Mouse (Mus musculus): ENCODE measurements around the gene Armc7. TPM values are rescaled to one million over a fixed set of nuclear protein-coding genes. Genes with fewer than 3 reads are reported as not detected.

Armc7 gene
- total and polyA plus RNA-seq, 3 experiments = 7.5 to 12.5 (median 8.7) TPM

GRCm38 (mm10) chr11:115491356-115492083 lies 16.1 kb downstream of the Armc7 start, which contains the start of gene Nt5c:
Gene Nt5c, minus strand, starts transcription at chr11:115491862.
- peak within 1 kb of the TSS; percentile 59 for H3K9ac ChIP-seq (ENCODE audit: insufficient read depth, low read depth)
- DNase-seq (ENCODE audit: extremely low read depth) = peak; percentile 90

GRCm38 (mm10) chr11:115492387-115492786 lies 16.9 kb downstream of the Armc7 start:
- peak overlapping the region; percentile 69 to 89 (median 79) for H3K4me3 ChIP-seq (replicated peaks in 1 of 3; ENCODE audit: low read depth in 2 of 3, low read length in 2 of 3, poor library complexity in 1 of 3)
- in situ Hi-C loops (cut with MboI; ENCODE audit: low pct_ligation_motif_present, low pct_unique_long_range_greater_than_20kb, low sequenced_read_pairs) (loop anchor here (5.0 kb wide), 1 partner anchor 320 kb away; the partner anchor contains the start of genes Caskin2 and Tsen54), dilution Hi-C loops (cut with MboI; ENCODE audit: extremely low pct_ligation_motif_present, extremely low pct_unique_long_range_greater_than_20kb, low sequenced_read_pairs) (no loop called here)
- TF ChIP-seq MYC (IDR thresholded peaks at IDR 0.05; ENCODE audit: low read depth, low read length) = no peak
- TF ChIP-seq MAZ (IDR thresholded peaks at IDR 0.05; ENCODE audit: low read depth, low read length) = no peak
- TF ChIP-seq CHD1 (IDR thresholded peaks at IDR 0.05; ENCODE audit: low read depth, low read length) = no peak
- TF ChIP-seq EP300 (IDR thresholded peaks at IDR 0.05; ENCODE audit: low read length) = no peak
- no peak for TF ChIP-seq GABPA (IDR thresholded peaks at IDR 0.05; ENCODE audit: insufficient replicate concordance, low read depth, low read length)
- no peak for TF ChIP-seq USF2 (conservative IDR thresholded peaks at IDR 0.05; ENCODE audit: low read depth, low read length)
- H3K4me1 ChIP-seq (ENCODE audit: control insufficient read depth in 1 of 2, insufficient read depth in 2 of 2) = peaks cover 4 to 24% of the 10 kb centered on the region in 2 experiments; a peak in 2 of 4 replicates
- peaks cover 5% of the 10 kb centered on the region; the same call in 1 of the 2 replicates for H3K79me2 ChIP-seq (replicated peaks; ENCODE audit: control insufficient read depth, extremely low read depth, insufficient read depth, poor library complexity, severe bottlenecking)
- H3K9ac ChIP-seq (ENCODE audit: insufficient read depth, low read depth) = peak overlapping the region; percentile 45
- H3K27me3 ChIP-seq (replicated peaks) = no peaks in the 10 kb centered on the region
- peak overlapping the region; percentile 52 for H3K4me2 ChIP-seq (ENCODE audit: insufficient read depth, low read depth, poor library complexity, severe bottlenecking)
- H3K36me3 ChIP-seq (replicated peaks in 1 of 2; ENCODE audit: control insufficient read depth in 1 of 2, insufficient read depth in 1 of 2, low read length in 1 of 2) = peaks cover 30 to 43% of the 10 kb centered on the region in 2 experiments
- DNase-seq (ENCODE audit: extremely low read depth) = no peak
- H3K9me3 ChIP-seq (replicated peaks; ENCODE audit: low read length) = no peaks in the 10 kb centered on the region
- no peak overlapping the region for H3K27ac ChIP-seq (ENCODE audit: insufficient read depth, low read depth)

More at GRCm38 (mm10) chr11:115491356-115492083, 16.1 kb downstream of the Armc7 start, which contains the start of gene Nt5c:
- in situ Hi-C loops (cut with MboI; ENCODE audit: low pct_ligation_motif_present, low pct_unique_long_range_greater_than_20kb, low sequenced_read_pairs) = loop anchor here (5.0 kb wide), 1 partner anchor 321 kb away; the partner anchor contains the start of genes Caskin2 and Tsen54
- Histone ChIP-seq H3K27ac (ENCODE audit: insufficient read depth, low read depth) (peak within 1 kb of the TSS; percentile 26), H3K4me3 (replicated peaks in 1 of 3; ENCODE audit: low read depth in 2 of 3, low read length in 2 of 3, poor library complexity in 1 of 3) (peak within 1 kb of the TSS; percentile 69 to 89 (median 79)), H3K27me3 (replicated peaks) (no peaks in the 10 kb centered on the region), H3K9me3 (replicated peaks; ENCODE audit: low read length) (no peaks in the 10 kb centered on the region), H3K4me1 (ENCODE audit: control insufficient read depth in 1 of 2, insufficient read depth in 2 of 2) (peaks cover 4 to 24% of the 10 kb centered on the region in 2 experiments; a peak in 2 of 4 replicates), H3K79me2 (replicated peaks; ENCODE audit: control insufficient read depth, extremely low read depth, insufficient read depth, poor library complexity, severe bottlenecking) (peaks cover 5% of the 10 kb centered on the region; the same call in 1 of the 2 replicates), H3K4me2 (ENCODE audit: insufficient read depth, low read depth, poor library complexity, severe bottlenecking) (peak within 1 kb of the TSS; percentile 84), H3K36me3 (replicated peaks in 1 of 2; ENCODE audit: control insufficient read depth in 1 of 2, insufficient read depth in 1 of 2, low read length in 1 of 2) (peaks cover 27 to 40% of the 10 kb centered on the region in 2 experiments)
- dilution Hi-C loops (cut with MboI; ENCODE audit: extremely low pct_ligation_motif_present, extremely low pct_unique_long_range_greater_than_20kb, low sequenced_read_pairs) = no loop called here
- no peak for TF ChIP-seq CHD2 (IDR thresholded peaks at IDR 0.05; ENCODE audit: low read length)
- TF ChIP-seq MYC (IDR thresholded peaks at IDR 0.05; ENCODE audit: low read depth, low read length) = peak; percentile 87
- TF ChIP-seq MAFK (IDR thresholded peaks at IDR 0.05; ENCODE audit: insufficient replicate concordance, low read length) = no peak
- TF ChIP-seq CHD1 (IDR thresholded peaks at IDR 0.05; ENCODE audit: low read depth, low read length) = peak; percentile 62; the same call in 1 of the 2 replicates
- TF ChIP-seq SMC3 (IDR thresholded peaks at IDR 0.05; ENCODE audit: low read depth, low read length) = peak; percentile 75
- TF ChIP-seq RCOR1 (conservative IDR thresholded peaks at IDR 0.05; ENCODE audit: low read depth, low read length) = 0 out of 2 replicates have a peak, but pooled peaks have one; percentile 69
- 0 out of 2 replicates have a peak, but pooled peaks have one; percentile 6 for TF ChIP-seq ZNF384 (IDR thresholded peaks at IDR 0.05; ENCODE audit: low read depth, low read length)
- TF ChIP-seq UBTF (IDR thresholded peaks at IDR 0.05; ENCODE audit: low read depth, low read length) = peak; percentile 76
- TF ChIP-seq MAX (IDR thresholded peaks at IDR 0.05; ENCODE audit: low read length) = peak; percentile 91
- peak; percentile 87 for TF ChIP-seq TCF12 (IDR thresholded peaks at IDR 0.05; ENCODE audit: low read depth, low read length)
- TF ChIP-seq POLR2AphosphoS2 (IDR thresholded peaks at IDR 0.05; ENCODE audit: low read depth, low read length) = peak; percentile 95
- TF ChIP-seq USF1 (IDR thresholded peaks at IDR 0.05; ENCODE audit: low read depth, low read length) = no peak
- no peak for TF ChIP-seq GABPA (IDR thresholded peaks at IDR 0.05; ENCODE audit: insufficient replicate concordance, low read depth, low read length)
- TF ChIP-seq BHLHE40 (IDR thresholded peaks at IDR 0.05; ENCODE audit: low read depth, low read length) = peak; percentile 83
- TF ChIP-seq MEF2A (IDR thresholded peaks at IDR 0.05; ENCODE audit: borderline replicate concordance, low read depth, low read length) = peak; percentile 50
- peak; percentile 62 for TF ChIP-seq HCFC1 (IDR thresholded peaks at IDR 0.05; ENCODE audit: low read depth, low read length)
- no peak for TF ChIP-seq ZC3H11A (IDR thresholded peaks at IDR 0.05; ENCODE audit: low read depth, low read length)
- TF ChIP-seq ZKSCAN1 (IDR thresholded peaks at IDR 0.05; ENCODE audit: borderline replicate concordance, low read depth, low read length) = no peak
- no peak for TF ChIP-seq PAX5 (IDR thresholded peaks at IDR 0.05; ENCODE audit: low read length)
- no peak for TF ChIP-seq EP300 (IDR thresholded peaks at IDR 0.05; ENCODE audit: low read length)
- TF ChIP-seq MAZ (IDR thresholded peaks at IDR 0.05; ENCODE audit: low read depth, low read length) = peak; percentile 51; the same call in 1 of the 2 replicates
- peak; percentile 61; the same call in 1 of the 2 replicates for TF ChIP-seq TBP (conservative IDR thresholded peaks at IDR 0.05; ENCODE audit: low read depth, low read length)
- TF ChIP-seq ZMIZ1 (IDR thresholded peaks at IDR 0.05; ENCODE audit: low read depth, low read length) = peak; percentile 95
- peak; percentile 66 for TF ChIP-seq IRF4 (IDR thresholded peaks at IDR 0.05; ENCODE audit: low read depth, low read length)
- peak; percentile 66 for TF ChIP-seq ETS1 (conservative IDR thresholded peaks at IDR 0.05; ENCODE audit: low read depth, low read length)
- peak; percentile 98 for TF ChIP-seq MXI1 (IDR thresholded peaks at IDR 0.05; ENCODE audit: low read depth, low read length)
- no peak for TF ChIP-seq KAT2A (IDR thresholded peaks at IDR 0.05; ENCODE audit: insufficient replicate concordance, low read length)
- no peak for TF ChIP-seq JUND (conservative IDR thresholded peaks at IDR 0.05; ENCODE audit: low read depth, low read length)
- peak; percentile 98 for TF ChIP-seq ELF1 (IDR thresholded peaks at IDR 0.05; ENCODE audit: low read depth, low read length)
- no peak for TF ChIP-seq E2F4 (IDR thresholded peaks at IDR 0.05; ENCODE audit: insufficient replicate concordance, low read depth, low read length)
- no peak for TF ChIP-seq USF2 (conservative IDR thresholded peaks at IDR 0.05; ENCODE audit: low read depth, low read length)
- TF ChIP-seq JUN (IDR thresholded peaks at IDR 0.05; ENCODE audit: insufficient read depth, low read depth, low read length) = no peak
- peak; percentile 48 to 88; a peak in 3 of 4 replicates for TF ChIP-seq CTCF (conservative IDR thresholded peaks at IDR 0.05 in 1 of 2, IDR thresholded peaks at IDR 0.05 in 1 of 2; ENCODE audit: low read depth in 2 of 2, low read length in 2 of 2)
- peak; percentile 44 for TF ChIP-seq RAD21 (IDR thresholded peaks at IDR 0.05; ENCODE audit: low read depth, low read length)
- peak; percentile 95 for TF ChIP-seq NELFE (IDR thresholded peaks at IDR 0.05; ENCODE audit: low read depth, low read length)
- TF ChIP-seq NRF1 (IDR thresholded peaks at IDR 0.05; ENCODE audit: low read depth, low read length) = peak; percentile 67
- peak; percentile 96 for TF ChIP-seq SIN3A (IDR thresholded peaks at IDR 0.05; ENCODE audit: low read length)
- peak; percentile 93 for TF ChIP-seq POLR2A (IDR thresholded peaks at IDR 0.05; ENCODE audit: low read depth, low read length)
